Mouse (Mus musculus) hematopoietic stem cell, adult 5-6 weeks (primary cell): ENCODE results near the gene Gtf2f2. TPM values are rescaled to one million over a fixed set of nuclear protein-coding genes. Genes with fewer than 3 reads are reported as not detected.
"Not testable (repeated sequence)": the region's sequence is repeated elsewhere in the genome, so short reads cannot be mapped to it uniquely, and the experiment has no call there.

Source experiments
- ATAC-seq, 2 experiments: fragments of 125-278 bp in 1 of 2; replicated peaks in 1 of 2; 2 replicates each; pipeline ENCODE4 v1.8.0; 2016 to 2017; ENCODE audit warnings: inconsistent platforms in 2 of 2, mild to moderate bottlenecking in 2 of 2, moderate number of reproducible peaks in 2 of 2, low read depth in 1 of 2, moderate TSS enrichment in 1 of 2; ENCODE audit not compliant: low FRiP score in 2 of 2, poor library complexity in 2 of 2, severe bottlenecking in 2 of 2, insufficient read depth in 1 of 2, low TSS enrichment in 1 of 2
- total RNA-seq: library from RNA; stranded (forward); fragments of 172-1452, 232-1000 nt; gene quantifications from 2 replicates; pipeline ENCODE4 v1.2.3, GENCODE M21; 2017

Gtf2f2 gene
- total RNA-seq, 1 experiment from 2014 or later: 52.9 TPM

GRCm38 (mm10) chr14:75881856-75882255, 128.8 kb downstream of the Gtf2f2 start:
- ATAC-seq: no peak

DNA sequence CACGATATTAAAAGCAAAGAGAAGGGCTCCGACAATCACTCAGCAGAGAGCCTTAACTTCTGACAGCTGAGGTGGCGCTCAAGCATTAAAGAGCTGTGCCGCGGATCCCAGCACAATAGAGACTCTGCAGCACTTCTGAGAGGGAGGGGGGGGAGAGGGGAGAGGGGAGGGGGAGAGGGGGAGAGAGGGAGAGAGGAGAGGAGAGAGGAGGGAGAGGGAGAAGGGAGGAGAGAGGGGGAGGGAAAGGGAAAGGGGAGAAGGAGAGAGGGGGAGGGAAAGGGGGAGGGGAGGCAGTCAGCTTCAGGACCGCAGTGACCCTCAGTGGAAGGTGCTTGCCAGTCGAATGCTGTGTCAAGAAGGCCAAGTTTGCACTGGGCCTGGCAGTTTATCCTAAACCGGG, 131.7 kb downstream of the Gtf2f2 start:
- no peak for ATAC-seq

DNA sequence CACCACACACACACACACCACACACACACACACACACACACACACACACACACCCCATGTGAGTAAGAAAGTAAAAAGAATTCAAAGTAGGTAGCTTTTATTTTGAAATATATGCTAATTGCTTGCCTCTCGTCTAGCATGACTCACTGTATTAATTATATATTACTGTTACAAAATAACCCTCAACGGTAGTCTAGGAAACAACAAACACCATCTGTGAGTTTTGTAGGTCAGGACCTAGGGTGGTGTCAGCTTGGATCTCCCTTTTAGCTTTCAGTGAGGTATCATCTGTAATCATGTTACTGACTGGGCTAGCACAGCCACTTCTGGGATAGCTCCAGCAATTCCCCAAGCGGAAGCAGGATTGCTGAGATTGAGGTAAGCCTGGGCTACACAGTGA, 133.4 kb downstream of the Gtf2f2 start:
- no peak for ATAC-seq

- ATAC-seq: peak; percentile 59 to 73
Observed at GRCm38 (mm10) chr14:75876320-75877043, 134.2 kb downstream of the Gtf2f2 start.

DNA sequence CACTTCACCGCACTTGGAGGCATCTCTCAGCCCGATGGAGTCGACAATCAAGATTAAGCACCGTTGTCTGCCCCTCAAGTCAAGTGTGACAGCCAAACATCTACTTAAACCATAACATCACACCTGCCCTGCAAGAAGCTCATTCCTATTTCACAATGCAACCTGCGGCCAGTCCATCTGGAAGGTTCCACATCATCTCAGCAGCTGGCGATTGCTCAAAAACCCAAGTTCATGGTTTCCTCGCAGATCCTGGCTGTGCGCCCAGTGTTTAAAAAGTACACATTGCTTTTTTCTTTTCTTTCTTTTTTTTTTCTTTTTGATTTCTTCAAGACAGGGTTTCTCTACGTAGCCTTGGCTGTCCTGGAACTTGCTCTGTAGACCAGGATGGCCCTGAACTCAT, 137.1 kb downstream of the Gtf2f2 start:
- ATAC-seq: 0 out of 4 replicates have a peak, but pooled peaks have one; percentile 34 to 42

GRCm38 (mm10) chr14:75871750-75872149, 138.9 kb downstream of the Gtf2f2 start:
- ATAC-seq: no peak

GRCm38 (mm10) chr14:75871111-75871510, 139.6 kb downstream of the Gtf2f2 start:
- no peak for ATAC-seq

GRCm38 (mm10) chr14:75870631-75871030, 140.0 kb downstream of the Gtf2f2 start:
- 0 out of 4 replicates have a peak, but pooled peaks of 1 of the 2 experiments have one; percentile 56 for ATAC-seq

DNA sequence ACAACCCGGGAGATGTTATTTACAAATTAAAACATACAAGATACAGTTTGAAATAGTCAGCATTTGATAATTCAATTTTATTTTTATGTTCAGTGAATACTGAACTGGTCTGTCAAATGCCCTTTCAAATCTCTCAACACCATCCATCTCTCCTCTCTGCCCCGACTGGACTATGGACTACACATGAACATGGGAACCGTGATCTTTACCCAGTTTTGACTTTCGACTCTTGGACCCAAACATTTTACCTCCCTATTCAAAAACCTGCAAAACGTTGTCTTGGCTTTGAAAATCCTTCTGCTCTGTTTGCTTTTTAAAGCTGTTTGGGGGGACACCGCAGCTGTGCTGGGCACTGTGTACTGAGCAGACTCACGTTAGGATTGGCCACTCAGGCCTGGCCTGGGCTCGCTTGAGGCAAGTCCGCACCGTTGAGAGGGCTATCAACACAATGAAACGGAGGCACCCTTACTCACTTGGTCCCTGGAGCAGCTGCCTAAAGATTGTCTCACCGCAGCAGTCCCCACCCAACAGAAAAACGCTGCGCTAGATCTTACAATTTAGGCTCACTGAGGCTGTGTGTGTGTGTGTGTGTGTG, 140.8 kb downstream of the Gtf2f2 start:
- no peak for ATAC-seq

DNA sequence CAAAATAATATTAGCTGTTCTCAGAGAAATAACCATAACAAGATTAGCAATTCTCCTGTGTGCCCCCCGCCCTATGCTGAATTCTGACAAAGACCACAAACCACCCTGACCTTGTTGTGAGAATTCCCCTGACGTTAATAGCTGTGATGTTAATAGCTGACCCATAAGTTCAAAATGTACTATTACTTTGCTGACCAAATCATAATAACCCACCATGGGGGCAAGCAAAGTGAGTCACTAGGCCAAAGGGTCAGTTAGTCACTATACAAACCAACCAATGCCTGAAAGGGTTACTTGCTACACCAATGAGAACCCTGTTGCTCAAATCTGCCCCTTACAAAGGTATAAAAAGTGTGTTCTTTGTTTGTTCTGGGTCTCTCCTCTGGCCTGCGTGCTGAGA, 142.6 kb downstream of the Gtf2f2 start:
- ATAC-seq: not testable (repeated sequence)

- ATAC-seq: no peak
Observed at GRCm38 (mm10) chr14:75866706-75867333, 143.8 kb downstream of the Gtf2f2 start.

- ATAC-seq: peak; percentile 65 to 80
Observed at GRCm38 (mm10) chr14:75863549-75864409, 146.9 kb downstream of the Gtf2f2 start.

DNA sequence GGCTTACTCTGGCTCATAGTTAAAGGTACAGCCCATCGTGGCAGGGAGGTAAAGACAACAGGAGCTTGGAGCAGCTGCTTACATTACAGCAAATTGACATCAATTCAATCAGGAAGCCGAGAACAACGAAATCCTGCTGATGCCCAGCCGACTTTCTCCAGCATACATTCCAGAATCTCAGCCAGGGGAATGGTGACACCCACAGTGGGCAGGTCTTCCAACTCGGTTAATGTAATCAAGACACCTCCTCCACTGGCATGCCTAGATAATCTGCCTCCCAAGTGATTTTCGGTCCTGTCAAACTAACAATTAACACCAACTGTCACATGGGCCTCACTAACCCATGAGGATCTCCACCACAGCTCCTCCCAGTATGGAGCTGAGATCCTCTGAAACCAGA, 148.0 kb downstream of the Gtf2f2 start:
- no peak for ATAC-seq

DNA sequence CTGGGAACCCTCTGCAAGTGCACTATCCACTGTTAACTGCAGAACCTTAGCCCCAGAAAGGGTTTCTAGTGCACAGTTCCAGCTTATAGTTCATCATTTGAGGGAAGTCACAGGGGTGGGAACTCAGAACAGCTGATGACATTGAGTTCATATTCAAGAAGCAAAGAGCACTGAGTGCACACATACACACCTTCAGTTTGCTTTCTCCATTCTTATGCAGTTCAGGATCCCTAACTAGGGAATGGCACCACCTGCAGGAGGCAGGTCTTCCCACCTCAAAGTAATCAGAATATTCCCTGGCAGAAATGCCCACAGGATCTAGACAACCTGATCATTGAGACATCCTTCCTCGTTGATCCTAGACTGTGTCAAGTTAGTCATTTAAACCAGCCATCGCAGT, 151.0 kb downstream of the Gtf2f2 start:
- ATAC-seq: no peak

DNA sequence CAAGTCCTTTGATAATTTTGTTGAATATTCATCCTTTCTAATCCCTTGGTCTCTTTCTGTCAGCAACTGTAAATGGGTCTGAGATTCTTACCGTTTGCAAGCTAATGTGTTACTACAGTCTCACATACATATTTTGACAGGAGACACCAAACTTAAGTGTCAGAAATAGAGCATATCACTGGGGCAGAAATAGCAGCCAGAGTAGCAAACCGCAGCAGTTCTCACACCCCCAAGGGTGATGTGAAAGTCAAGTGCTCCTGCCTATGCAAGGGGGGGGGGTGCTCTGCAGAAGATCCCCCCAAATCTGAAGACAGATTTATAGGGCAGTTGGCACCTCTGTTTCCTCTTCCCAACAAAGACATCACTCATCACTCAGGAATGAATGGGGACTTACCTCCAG, 152.5 kb downstream of the Gtf2f2 start:
- ATAC-seq: no peak

DNA sequence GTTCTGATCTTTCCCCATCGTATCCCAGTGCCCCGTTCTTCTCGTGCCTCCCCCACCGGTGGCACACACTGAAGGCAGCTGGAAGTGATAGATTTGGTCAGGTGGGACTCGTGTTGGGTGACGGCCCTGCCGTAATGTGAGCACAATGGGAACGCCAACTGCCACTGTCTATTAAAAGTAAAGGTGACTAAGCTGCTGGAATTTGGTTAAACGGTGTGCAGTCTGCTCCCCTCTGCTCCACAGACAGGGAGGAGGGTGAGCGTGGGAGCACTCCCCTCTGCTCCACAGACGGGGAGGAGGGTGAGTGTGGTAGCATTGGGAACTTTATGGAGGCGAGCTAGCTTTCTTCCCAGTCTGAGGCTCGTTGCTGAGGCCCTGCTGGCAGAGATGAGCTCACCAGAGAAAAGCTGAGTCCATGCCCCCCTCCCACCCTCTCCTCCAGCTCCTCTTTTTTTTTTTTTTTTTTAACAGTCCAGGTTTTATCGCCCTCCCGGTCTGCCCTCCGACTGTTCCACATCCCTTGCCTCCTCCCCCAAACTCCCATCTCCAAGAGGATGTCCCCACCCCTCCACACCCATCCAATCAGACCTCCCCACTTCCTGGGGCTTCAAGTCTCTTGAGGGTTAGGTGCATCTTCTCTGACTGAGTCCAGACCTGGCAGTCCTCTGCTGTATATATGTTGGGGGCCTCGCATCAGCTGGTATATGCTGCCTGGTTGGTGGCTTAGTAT, 155.2 kb downstream of the Gtf2f2 start:
- ATAC-seq: no peak

- ATAC-seq: no peak
Observed at GRCm38 (mm10) chr14:75852016-75852415, 158.6 kb downstream of the Gtf2f2 start.
